Mouse (Mus musculus): ENCODE results near the gene Irf5.
A peak's percentile ranks its signal among the peaks of the same experiment; 100 is the strongest.
"Not testable (repeated sequence)": the region's sequence is repeated elsewhere in the genome, so short reads cannot be mapped to it uniquely, and the experiment has no call there.

Irf5 gene

GRCm38 (mm10) chr6:29527361-29528164 is 1.1 kb downstream of the Irf5 start:
- no peak for ATAC-seq (ENCODE audit: low TSS enrichment)

DNA sequence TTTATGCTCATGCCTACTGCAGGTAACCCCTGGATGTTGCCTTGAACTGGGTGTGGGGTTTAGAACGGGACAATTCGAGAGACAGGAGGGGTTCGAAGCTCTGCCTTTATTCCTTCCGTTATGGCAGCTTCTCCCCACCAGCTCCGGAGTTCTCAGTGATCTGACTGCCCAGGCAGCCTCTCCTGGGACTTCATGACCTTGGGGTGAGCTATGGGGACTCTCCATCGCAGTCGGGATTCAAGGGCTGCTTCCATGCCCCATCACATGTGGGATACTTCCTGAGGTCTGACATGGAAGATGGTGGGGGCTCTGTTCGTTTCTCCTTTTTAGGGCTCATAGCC is 1.7 kb downstream of the Irf5 start:
- ATAC-seq (ENCODE audit: low TSS enrichment), result no peak

- ATAC-seq (ENCODE audit: low TSS enrichment), result 0 out of 2 replicates have a peak, but pooled peaks have one; percentile 22
Measured at GRCm38 (mm10) chr6:29528561-29529443, 2.4 kb downstream of the Irf5 start.

DNA sequence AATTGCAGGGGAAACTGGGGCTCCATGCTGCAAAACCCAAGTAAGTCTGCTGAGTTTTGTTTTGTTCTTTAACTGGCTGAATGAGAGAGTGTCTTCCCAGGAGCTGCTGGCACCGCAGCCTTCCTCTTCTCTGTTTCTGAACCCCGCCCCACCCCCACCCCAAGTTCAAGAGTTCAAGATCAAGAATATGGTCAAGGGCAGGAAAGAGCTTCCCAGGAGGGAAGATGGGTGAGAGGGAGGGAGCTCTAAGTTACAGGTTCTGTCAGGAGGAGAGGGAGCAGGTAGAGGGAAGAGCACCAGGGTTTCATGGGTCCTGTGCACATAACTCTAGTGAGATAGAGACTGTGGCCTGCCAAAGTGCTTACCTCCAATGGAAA is 3.0 kb downstream of the Irf5 start:
- ATAC-seq (ENCODE audit: low TSS enrichment), result no peak

DNA sequence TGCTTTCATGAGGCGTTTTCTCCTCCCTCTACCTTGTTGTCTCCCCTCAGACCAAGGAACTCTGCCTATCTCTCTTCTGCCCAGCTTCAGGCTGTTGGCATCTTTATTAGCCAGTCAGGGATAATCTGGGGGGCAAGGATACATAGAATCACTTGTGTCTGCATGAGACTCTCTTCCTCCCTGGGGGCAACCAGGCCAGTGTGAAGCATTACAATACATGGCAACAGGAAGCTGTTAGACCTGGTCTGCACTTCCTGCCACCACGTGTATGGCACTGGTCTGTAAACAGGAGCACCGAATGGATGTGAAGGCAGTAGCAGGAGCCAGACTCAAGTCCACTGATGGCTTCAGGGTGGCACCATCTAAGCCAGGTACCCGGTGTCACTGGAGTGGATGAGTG is 3.6 kb downstream of the Irf5 start:
- ATAC-seq (ENCODE audit: low TSS enrichment), result no peak

- no peak for ATAC-seq (ENCODE audit: low TSS enrichment)
Measured at GRCm38 (mm10) chr6:29535316-29535715, 8.9 kb downstream of the Irf5 start.

DNA sequence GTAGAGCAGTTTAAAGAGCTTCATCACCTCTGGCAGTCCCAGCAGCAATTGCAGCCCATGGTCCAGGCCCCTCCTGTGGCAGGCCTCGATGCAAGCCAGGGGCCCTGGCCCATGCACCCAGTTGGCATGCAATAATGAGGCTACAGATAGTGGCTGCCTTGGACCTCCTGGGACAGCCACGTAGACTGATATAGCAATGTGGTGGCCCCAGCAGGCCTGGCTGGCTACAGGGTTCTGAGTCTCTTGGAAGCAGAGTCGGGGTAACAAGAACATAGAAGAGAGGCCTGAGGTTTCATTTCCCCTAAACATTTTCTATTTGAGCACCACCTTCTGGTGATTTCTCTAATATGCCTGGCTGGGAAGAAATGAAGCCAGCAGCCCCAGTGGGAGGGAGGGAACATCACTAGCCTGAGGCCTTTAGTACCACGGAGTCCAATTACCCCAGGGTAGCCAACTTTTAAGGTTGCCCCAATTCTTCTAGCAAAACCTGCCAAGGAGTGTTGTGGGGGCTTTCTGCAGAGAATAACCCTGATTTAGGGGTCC is 10.3 kb downstream of the Irf5 start:
- no peak for ATAC-seq (ENCODE audit: low TSS enrichment)

DNA sequence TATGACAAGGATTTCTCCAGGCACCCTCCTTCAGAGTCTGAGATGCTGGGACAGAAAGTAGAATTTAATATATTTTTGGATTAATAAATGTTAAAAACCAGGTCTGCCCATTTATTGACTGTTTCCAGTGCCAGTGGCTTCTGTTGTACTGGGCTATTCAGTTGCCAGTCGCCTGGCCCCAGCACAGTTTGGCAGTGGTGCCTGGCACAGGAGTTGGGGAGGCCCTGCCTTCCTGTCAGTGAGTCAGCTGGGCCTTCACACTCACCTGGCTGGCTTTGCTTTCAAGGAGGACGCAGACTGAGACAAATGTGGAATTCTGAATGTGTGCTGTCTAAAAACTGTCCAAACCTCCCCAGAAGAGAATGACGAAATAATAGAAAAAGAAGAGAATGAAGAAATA is 10.8 kb downstream of the Irf5 start:
- ATAC-seq (ENCODE audit: low TSS enrichment), result no peak

GRCm38 (mm10) chr6:29539502-29539901 is 13.1 kb downstream of the Irf5 start:
- ATAC-seq (ENCODE audit: low TSS enrichment), result no peak

DNA sequence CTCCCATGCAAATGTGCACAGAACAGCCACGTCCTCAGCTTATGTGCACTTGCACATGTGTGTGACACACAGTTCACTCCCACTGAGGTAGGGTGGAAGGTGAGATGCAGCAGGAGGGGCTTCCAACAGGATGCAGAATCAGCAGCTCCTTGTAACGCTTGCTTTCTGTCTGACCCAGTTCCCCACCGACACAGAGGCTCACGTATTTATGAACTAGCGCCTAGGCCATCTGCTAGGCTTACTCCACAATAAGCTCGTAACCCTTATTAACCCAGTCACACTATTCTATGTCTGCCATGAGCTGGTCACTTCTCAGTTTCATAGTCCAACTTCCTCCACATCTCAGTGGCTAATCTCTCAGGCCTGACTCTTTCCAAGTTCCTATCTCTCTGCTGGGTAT is 13.8 kb downstream of the Irf5 start:
- ATAC-seq (ENCODE audit: low TSS enrichment), result peak; percentile 14; the same call in 1 of the 2 replicates

DNA sequence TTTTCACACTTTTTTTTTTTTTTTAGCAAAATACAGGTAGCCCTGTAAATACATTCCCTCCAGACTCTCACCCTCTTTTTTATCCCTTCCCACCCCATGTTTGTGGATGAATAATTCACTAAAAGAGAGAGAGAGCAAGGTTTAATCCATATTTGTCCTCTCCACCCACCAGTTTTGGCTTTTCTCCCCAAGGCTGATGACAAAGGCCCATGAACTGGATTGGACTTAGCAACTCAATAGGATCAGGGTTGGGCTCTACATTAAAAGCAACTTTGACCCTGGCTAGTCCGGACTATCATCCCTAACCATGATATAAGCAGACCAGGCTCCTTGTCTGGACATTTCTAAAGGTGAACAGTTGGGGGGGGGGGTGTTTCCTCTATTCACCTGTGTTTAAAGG is 14.5 kb downstream of the Irf5 start:
- ATAC-seq (ENCODE audit: low TSS enrichment), result no peak

- no peak for ATAC-seq (ENCODE audit: low TSS enrichment)
Measured at GRCm38 (mm10) chr6:29545611-29546010, 19.2 kb downstream of the Irf5 start.

GRCm38 (mm10) chr6:29547582-29547981 is 21.2 kb downstream of the Irf5 start:
- ATAC-seq (ENCODE audit: low TSS enrichment), result no peak

DNA sequence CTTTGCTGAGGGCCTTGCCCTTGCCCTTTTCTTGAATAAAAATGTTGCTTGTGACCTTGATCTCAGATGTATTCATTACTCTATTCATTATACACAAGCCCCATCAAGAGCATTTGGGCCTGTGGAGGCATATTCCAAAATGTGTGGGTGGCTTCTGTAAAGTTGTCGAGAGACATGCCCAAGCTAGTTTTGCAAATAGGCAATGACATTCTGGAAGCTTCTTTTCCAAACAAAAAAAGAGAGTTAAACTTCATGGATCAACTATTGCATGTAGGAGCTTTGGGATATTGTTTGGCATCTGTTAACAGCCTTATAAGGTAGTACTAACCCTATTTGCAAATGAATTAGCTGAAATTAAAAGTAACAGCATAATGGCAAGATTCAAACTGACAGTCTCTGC is 21.7 kb downstream of the Irf5 start:
- ATAC-seq (ENCODE audit: low TSS enrichment), result no peak

DNA sequence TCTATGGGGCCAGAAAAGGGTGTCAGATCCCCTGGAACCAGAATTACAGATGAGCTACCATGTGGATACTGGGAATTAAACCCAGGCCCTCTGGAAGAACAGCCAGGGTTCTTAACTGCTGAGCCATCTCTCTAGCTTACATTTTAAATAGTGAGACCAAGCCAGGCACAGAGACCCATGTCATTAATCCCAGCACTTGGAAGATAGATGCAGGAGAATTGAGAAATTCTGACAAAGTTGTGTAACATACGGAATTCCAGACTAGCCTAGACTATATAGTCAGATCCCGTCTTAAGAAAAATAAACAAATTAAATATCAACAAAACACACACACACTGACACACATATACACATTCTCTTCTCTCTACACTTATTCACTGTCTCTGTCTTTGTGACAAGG is 26.1 kb downstream of the Irf5 start:
- no peak for ATAC-seq (ENCODE audit: low TSS enrichment)

DNA sequence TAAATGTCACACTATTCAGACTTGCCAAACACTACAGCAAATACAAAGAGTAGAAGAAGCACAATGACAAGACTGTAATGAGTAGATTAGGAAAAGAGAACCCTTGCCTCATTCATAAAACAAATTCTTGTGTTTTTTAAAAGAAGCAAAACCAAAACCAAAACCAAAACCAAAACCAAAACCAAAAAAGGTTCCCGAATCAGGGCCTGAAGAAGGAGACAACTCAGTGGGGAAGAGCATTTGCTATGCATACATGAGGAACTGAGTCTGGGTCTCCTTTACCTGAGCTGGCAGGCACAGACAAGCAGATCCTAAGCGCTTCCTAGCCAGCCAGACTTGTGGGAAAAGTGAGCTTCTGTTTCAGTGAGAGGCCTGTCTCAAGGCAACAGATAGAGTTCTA is 30.7 kb downstream of the Irf5 start:
- no peak for ATAC-seq (ENCODE audit: low TSS enrichment)

GRCm38 (mm10) chr6:29576388-29576787 is 50.0 kb downstream of the Irf5 start:
- ATAC-seq (ENCODE audit: low TSS enrichment), result not testable (repeated sequence)

DNA sequence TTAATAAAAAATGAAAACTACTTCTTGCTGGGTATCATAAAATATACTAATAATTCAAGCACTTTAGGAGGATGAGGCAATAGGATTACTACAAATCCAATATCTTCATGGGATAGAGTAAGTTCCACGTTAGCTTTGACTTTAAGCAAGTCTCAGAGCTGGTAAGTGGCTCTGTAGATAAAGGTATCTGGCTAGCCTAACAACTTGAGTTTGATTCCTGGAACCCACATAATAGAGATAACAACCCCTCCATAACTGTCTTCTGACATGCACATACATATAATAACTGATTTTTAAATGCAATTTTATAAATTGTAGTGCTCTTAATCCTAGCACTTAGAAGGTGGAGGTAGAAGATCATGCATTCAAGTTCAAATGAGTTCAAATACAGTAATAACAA is 54.3 kb downstream of the Irf5 start:
- no peak for ATAC-seq (ENCODE audit: low TSS enrichment)

DNA sequence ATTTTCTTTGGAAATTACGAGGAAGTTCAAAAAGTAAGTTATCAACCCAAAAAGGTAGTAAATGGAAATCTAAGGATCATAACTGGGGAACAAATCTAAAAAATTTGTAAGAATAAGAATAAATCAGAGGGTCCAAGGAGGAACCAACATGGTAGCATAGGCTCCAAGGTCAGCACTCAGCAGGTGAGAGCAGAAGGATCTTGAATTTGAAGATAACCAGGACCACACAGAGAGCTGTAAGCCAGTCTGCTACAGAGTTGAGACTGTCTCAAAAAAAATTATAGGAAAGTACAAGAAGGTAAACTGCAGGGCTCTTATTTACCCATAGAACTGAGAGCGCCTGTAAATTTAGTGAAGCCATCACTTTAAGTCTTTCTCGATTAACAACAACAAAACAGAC is 54.8 kb downstream of the Irf5 start:
- no peak for ATAC-seq (ENCODE audit: low TSS enrichment)
